Mouse (Mus musculus) large intestine, adult 2 months (tissue): ENCODE results near the gene Plekha5. TPM values are rescaled to one million over a fixed set of nuclear protein-coding genes. Genes with fewer than 3 reads are reported as not detected.

Experiments used
- DNase-seq: peaks from one replicate; pipeline ENCODE4 v3.0.0-alpha.2; 2012; ENCODE audit warnings: low read depth, low spot score
- WGBS: fragments of 180-500 bp; shearing (Covaris S2); methylation state at CpG from one replicate; pipeline ENCODE4 v1.1.7; 2018; 5-methylcytosine and 5-hydroxymethylcytosine counted together
- polyA plus RNA-seq: library from polyadenylated mRNA; depleted of rRNA; stranded (reverse); fragments of >200 nt; gene quantifications from 2 replicates; pipeline ENCODE4 v1.2.3, GENCODE M21; 2012; rRNA removed

Plekha5 gene
- polyA plus RNA-seq = 24.1 and 31.1 TPM in 2 replicates

DNA sequence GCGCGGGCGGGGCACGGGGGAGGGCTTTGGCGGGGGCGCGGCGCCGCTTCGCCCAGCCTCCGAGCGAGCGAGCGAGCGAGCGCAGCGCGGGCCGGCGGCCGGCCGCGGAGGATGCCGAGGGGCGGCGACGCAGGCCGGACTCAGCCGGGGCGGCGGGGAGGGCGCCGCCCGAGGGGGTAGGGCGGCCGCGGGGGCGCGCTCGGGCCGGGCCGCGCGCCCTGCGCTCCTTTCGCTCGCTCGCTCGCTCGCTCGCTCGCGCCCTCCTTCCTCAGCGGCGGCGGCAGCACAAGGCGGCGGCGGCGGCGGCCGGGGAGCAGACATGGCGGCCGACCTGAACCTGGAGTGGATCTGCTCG lies at the start of gene Plekha5:
TSS of gene Plekha5 (plus strand) at position 209 of the 355 bp plus-strand sequence.
- 1% methylated on average over 45 of the region's 65 CpGs for WGBS
- no peak for DNase-seq

DNA sequence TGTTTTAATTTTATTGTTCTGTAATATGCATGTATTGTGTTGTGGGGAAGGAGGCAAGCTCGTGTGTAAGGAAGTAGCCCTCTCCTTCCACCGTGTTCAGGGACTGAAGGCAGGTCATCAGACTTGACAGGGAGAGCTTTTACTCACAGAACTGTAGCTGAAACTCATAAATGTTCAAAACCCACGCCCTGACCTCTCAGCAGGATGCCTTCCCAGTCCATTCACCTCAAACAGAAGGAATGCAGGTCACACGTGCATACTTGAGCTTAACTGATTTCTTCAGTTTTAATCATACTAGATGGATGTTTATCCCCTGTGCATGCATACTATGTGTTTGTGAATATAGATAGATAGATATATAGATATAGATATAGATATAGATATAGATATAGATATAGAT lies 48.2 kb upstream of the Plekha5 start:
- no peak for DNase-seq
- WGBS = 40% methylated on average over 4 of the region's 4 CpGs

DNA sequence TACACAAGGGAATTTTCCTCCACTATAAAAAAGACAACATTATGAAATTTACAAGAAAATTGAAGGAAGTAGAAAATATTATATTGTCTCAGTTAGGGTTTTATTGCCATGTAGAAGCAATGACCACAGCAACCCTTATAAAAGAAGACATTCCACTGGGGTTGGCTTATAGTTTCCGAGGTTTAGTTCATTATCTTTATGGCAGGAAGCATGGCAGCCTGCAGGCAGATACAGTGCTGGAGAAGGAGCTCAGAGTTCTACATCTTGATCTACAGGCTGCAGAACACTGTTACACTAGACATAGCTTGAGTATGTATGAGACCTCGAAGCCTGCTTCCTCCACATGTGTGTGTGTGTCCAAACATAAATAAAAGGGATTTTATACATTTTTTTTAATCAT lies 43.3 kb upstream of the Plekha5 start:
- 34% methylated on average over 2 of the region's 2 CpGs for WGBS
- DNase-seq = no peak

DNA sequence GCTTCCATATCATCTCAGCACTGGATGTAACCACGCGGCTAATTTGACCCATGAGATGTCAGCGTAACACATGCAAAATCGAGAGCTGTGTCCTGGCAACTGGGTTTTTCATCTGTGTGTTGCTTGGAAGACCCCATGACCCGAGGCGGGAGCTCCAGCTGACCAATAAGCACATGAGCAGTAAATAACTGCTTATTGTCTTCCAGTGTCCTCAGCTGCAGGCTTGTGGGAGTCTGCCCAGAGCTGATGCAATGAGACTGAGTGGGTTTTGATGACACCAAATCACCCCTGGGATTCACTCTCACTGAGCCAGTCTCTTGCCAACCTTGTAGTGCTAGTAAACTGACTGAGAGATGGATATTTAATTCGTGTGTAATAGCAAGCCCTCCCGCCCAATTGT lies 42.7 kb upstream of the Plekha5 start:
- 81% methylated on average over 8 of the region's 8 CpGs for WGBS
- DNase-seq = no peak

DNA sequence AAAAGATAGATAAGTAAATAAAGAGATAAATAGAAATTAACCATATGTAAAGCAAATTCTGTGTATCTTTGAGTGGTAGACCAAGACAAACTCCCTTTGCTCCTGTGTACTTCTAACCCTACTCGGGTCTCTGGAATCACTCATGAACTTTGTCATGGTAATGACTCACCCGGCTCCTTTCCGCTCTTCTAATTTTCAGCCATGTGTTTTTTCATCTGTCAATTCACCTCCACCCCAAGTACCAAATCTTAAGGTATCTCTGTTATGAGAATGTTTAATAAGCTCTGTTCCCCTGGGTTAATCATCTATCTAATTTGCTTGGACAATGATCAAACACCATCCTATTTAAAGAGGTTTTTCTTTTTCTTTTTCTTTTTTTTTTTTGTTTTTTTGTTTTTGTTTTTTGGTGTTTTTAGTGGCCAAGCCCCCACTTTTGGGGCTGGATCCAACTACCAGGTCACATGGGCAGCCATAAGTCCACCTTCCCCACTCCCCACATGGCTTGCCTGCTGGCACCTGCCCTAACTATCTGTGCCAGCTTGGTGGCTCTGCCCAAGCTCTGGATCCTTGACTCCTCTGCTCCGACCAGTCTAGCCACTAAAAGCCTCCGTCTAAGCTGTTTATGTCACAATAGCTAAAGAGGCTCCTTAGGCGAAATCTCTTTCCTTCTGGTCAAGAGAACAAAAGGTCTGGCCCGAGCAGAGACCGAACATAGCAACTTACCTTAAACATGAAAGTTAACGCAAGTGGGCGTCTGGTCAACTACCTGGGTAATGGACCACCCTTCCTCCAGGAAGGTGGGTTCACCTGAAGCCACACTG lies 40.1 kb upstream of the Plekha5 start:
- 67% methylated on average over 10 of the region's 10 CpGs for WGBS
- DNase-seq = no peak

DNA sequence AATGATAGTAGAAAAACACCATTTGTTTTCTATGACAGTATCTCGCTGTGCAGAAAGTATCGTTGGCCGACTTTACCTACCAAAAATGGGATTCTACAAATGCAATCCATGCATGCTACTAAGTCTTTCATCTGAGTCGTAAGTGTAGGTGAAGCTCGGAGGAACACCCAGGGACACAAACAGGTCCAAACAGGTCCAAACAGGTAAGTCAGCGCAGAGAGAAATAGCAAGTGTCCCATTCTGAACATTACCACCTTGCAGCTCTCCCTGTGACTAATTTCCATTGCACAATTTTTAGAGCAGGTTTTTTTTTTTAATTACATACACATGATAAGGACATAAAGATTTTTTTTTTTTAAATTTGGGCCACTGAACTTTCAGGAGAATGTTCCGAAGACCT lies 27.2 kb upstream of the Plekha5 start:
- WGBS = 94% methylated on average over 7 of the region's 7 CpGs
- no peak for DNase-seq

DNA sequence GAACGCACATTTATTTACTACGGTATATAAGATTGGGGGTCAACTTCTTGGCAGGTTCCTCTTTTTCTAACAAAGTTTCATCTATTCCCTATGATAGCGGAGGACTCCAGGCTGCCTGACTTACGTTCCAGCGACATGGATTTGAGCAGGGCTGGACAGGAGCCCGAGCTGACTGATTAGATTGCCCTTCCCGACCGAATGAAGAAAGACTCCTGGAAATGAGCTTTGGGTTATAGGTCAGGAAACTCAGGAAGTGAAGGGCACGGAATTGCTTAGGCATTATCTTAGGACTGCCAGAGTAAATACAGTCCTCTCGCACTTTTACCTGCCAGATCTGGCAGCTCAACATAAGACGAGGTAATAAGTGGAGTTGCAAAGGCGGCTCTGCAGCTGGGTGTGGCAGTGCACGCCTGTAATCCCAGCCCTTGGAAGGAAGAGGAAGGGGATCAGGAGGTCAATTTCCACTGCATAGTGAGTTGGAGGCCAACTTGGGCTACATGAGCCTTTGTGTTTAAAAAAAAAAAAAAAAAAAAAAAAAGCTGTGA lies 21.0 kb upstream of the Plekha5 start:
- 28% methylated on average over 13 of the region's 13 CpGs for WGBS

DNA sequence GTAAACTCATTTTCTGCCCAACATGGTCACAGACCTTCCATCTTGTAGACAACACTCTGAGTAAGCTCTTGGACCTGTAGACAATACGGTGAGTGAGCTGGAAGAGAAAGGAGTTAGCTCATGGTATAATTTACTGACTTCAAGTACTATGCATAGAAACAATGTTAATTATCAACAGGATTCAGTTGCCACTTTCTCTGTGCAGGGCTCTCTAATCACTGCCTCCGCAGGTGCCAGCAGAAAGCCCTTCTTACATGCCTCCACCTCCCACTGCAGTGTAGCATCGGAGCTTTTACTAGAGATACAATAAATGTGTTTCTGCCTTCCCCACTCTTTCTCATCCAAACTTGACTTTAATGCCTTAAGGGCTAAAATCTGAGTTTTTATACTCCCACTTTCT lies 11.9 kb upstream of the Plekha5 start:
- no peak for DNase-seq
- WGBS = 58% methylated on average over 3 of the region's 3 CpGs

More for the DNA sequence above, 21.0 kb upstream of the Plekha5 start:
- DNase-seq = peak; percentile 81

DNA sequence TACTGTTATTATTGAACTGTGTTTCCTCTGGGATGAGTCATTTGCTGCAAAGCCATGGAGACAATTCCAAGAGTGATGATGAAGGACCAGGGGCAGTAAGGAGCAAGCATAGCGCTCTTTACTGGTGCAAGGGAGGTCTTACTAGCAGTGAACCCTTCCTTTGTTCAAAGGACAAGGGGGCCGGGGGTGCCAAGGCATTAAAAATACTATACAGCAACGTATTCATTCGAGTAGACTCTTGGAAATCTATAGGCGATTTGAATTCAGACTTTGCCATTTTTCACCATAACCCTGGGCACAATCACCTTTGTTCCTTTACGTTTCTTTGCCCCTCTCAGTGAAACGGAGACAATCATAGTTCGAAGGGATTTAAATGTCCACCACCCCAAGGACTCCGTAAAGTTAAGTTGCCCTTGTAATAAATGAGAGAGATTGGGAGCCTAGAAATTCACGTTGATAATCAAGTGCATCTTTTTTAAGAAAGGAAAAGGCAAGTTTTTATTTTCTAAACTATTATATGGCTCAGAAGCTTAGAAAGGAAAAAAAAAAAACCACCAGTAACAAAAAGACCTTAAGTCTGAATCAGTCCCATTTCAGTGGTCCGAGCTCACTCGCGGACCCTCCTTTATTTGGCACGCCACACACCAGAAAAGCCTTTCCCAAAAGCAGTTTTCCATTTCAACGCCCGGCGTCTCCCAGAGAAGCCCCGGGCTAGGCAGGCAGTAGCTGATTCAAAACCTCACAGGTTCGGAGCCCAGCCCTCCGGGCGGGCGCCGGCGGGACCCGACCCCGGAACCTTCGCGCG lies 611 bp upstream of the Plekha5 start:
- DNase-seq = no peak
- WGBS = 25% methylated on average over 29 of the region's 29 CpGs

DNA sequence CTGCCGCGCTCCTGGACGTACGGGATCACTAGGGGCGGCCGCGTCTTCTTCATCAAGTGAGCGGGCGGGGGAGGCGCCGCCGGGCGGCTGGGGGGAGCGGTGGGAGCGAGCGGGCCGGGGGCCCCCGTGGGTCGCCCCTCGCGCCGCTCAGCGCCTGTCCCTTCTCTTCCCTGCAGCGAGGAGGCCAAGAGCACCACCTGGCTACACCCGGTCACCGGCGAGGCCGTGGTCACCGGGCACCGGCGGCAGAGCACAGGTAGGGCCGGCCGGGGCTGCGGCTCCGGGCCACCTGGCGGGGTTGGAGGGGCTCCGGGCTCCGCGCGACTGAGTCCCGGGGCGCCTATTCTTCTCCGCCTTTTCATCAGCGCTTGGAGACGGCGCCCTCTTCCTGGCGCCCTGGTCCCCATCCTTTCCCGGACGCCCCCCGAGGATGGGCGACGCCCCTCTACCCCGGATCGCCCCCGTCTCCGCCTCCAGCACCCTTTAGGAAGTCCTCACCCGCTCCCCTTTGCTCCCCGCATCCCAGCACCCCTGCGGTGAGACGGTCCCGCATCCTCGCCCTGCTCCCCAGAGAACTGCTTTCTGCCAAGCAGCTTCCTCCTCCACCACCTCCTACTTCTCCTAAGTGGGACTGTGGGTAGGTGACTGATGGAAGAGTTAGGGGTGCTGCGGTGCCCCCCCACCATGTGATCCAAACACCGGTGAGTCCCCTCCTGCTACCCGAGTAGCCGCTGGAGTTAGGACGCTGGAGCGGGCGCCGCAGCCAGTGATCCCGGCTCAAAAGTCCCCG lies 542 bp downstream of the Plekha5 start:
- WGBS = 1% methylated on average over 71 of the region's 72 CpGs
- no peak for DNase-seq

DNA sequence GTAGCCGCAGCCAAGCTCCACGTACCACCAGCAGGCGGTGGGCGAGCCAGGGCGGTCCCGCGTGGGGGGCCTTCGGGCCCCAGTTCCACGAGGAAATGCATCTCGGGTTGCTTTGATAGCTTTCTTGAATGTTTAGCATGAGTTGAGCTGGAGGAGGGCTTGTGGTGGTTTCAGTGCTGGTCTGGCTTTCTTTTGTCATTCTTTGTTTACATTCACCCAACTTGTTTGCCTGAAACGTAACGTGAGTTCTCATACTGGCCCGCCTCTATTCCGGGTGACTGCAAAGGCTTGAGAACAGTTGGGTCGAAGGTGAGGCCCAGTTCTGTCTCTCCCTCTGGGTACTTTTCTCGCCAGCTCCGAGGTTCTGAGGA lies 1.1 kb downstream of the Plekha5 start:
- WGBS = 1% methylated on average over 17 of the region's 17 CpGs
- DNase-seq = no peak

DNA sequence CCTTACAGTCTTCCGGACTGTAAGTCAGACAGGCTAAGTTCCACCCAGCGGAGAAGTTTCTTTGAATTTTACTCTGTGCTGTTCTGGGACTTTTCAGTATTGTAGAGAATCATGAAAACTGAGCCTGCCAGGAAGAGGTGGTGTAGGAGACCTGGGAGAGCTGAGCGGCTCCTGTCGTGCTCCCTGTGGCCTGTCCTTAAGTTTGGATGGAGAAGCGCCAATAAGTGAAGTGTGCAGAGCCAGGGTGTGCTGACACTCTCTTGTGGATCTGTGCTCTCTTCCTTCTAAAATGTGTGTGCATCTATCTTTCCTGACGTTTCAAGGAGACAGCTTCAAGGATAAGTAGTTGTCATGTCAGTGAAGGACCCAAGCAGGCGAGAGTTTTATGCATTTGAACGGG lies 5.4 kb downstream of the Plekha5 start:
- WGBS = 84% methylated on average over 8 of the region's 8 CpGs
- no peak for DNase-seq

DNA sequence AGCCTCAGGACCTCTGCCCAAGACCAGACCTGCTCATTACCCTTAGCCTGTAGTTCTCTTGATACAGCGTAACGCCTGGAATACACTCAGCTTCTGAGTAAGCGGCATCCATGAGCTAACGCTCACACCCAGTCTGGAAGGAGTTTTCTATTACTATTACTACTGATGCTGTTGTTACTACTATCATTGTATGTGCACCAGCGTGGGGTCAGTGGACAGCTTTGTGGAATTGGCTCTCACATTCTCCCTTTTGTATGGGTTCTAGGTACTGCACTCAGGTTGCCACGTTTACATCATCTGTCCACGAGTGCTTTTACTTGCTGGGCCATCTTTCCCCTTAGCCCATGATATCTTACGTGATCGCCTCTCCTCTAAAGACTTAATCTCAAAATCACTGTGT lies 8.5 kb downstream of the Plekha5 start:
- 93% methylated on average over 9 of the region's 9 CpGs for WGBS
- no peak for DNase-seq

DNA sequence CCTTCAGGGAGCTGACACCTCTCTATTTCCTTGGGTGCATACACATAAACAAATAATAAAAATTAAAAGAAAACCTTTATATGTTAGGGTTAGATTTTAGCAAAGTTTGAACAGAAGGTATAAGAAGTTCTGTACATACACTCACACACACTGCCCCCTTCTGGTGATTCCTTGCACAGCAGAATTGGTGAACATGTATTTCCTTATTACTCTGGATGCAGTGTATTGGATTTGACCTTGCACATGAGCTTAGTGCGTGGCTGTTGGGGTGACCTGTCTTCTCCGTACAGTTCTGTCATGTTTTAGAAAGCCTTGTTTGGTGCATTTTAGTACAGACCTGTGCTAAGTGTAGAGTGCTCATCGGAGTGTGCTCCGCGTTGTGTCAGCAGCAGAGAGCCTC lies 19.5 kb downstream of the Plekha5 start:
- peak; percentile 78 for DNase-seq
- WGBS = 67% methylated on average over 5 of the region's 5 CpGs

DNA sequence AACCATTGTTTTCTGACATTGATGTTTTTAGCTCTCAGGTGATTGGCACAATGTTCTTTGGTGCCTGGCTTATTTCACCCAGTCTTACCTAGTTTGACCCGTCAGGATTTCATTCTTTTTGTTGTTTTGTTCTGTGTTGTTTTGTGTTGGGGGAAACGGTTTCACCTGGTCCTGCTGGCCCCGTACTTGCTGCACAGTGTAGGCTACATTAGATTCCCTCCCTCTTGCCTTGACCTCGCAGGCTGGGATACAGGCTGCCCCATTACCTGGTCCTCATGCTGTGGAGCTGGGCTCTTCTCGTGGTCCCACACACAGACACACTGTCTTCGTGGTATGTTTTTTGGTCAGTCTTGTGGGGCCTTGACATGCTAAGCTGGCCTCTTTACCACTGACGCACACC lies 20.3 kb downstream of the Plekha5 start:
- 87% methylated on average over 7 of the region's 7 CpGs for WGBS
- no peak for DNase-seq

DNA sequence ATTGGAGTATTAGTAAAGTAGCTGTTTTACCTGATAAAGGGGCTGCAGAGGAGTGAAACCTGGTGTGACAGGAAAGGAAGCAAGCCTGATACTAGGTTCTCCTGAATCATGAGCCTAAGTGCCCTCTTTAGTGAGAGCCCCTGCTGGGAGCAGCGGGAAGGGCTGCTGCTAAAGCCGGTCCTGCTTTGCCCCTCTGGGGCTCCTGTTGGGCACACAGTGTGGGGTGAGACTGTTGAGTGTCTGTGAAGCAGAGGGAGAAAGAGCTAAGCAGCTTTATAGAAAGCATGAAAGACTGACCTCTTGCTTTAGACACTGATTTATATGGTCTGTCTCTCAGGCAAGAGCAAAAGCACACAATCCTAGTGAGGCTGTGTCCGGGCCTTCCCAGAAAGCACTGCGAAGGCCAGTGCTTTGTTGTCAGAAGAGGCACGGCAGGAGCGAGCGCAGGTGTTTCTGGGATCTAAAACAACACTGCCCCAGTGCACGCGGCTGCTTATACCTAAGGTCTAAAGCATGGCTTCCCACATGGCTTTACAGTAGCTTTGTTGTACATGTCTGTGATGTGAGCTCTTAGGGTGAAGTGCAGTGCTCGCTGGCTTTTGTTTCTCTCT lies 21.1 kb downstream of the Plekha5 start:
- WGBS = 60% methylated on average over 10 of the region's 10 CpGs
- no peak for DNase-seq

DNA sequence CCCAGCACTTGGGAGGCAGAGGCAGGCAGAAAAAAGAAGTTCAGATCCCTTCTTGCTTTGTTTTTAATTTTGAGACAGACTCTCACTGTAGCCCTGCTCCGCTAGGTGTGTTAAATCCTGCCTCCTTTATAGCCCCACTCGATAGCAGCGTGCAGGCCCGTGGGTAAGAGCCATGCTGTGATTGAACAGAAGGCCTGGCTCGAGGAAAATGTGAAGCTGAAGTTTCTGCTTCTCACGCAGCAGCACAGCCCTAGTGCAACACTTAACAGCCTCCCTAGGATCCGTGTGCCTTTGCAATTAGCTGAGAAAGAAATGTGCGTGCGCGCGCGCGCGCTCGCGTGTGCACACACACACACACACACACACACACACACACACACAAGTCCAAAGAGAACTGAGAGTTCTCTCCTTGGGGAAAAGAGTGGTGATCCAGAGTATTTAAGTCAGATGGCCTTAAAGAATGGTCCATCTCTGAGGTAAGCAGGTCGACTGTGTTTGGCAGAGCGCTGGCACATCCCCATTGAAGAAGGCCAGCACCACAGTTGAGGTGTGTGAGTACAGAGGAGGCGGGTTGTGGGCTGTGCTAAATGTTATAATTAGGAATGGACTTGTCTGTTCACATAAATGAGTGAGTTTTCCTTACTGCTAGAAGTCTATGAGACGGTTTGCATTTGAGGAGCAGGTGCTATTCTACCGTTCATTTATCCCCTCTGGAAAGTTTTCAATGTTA lies 24.3 kb downstream of the Plekha5 start:
- 92% methylated on average over 21 of the region's 21 CpGs for WGBS
- no peak for DNase-seq

DNA sequence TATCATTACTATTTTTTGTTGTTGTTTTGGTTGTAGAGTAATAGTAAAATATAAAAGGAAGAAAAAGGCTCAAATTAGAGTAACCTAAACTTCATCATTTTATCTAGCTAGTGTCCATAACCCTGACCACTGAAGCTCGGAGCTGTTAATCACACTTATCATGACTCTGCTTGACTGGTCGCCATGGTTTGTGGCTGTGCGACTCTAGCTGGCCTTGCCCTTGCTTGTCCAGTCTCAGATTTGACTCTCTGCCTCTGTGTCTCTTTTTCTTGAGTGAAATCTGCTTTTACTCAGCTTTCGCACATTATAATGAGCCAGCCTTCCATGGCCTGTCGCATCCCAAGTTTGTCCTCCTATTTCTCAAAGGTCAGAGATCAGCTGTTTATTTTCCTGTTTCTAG lies 26.8 kb downstream of the Plekha5 start:
- 93% methylated on average over 5 of the region's 5 CpGs for WGBS

DNA sequence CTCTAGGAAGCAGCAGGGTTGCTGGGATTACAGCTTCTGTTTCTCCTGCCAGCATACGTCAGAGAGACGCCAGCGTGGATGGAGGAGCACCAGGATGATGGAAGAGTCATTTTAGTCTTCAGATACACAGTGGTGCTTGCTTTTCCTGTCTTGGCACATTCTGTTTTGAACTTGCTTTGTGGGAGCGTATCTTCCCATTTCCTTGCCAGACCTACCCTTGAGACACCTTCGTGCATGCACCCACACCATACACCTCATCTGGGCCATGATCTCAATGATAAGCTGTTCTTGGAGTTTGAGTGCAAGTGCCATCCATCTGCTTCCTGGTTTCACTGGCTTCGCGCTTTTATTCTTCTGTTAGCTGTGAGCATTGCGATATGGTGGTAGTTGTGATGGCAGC lies 28.9 kb downstream of the Plekha5 start:
- DNase-seq = no peak
- WGBS = 97% methylated on average over 8 of the region's 8 CpGs

More for the DNA sequence above, 26.8 kb downstream of the Plekha5 start:
- no peak for DNase-seq
